Mouse (Mus musculus) brain, embryonic 14.5 days (tissue): ENCODE results near the gene Plxdc1.

ENCODE experiments used
- CTCF ChIP-seq: fragments of 200-500 bp; IDR thresholded peaks from 2 replicates; pipeline ENCODE4 v1.5.1; 2012; ENCODE audit warnings: inconsistent platforms, mild to moderate bottlenecking, moderate library complexity, borderline replicate concordance; ENCODE audit not compliant: insufficient read depth, insufficient read length; ENCODE audit errors: extremely low read depth
- POLR2A ChIP-seq: fragments of 200-500 bp; IDR thresholded peaks from 2 replicates; pipeline ENCODE4 v1.6.1; 2012; ENCODE audit warnings: mild to moderate bottlenecking, inconsistent platforms, borderline replicate concordance; ENCODE audit not compliant: poor library complexity, insufficient read depth, insufficient read length, severe bottlenecking; ENCODE audit errors: extremely low read depth

DNA sequence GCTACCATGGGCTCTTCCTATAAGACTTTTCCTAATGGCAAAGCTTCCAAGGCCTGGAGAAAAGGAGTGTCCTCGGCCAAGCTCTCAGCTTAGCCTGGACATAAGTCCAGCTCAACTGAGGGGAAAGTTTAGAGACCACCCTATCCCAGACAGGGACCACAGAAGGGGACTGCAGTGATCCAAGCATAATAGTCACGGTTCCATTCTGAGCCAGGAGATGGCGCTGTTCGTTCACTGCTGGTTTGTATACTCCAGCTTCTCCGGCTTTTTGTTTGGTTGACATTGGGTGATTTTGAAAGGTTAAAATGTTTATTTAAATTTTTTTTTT is 45.2 kb upstream of the Plxdc1 start:
- TF ChIP-seq CTCF (peak; percentile 86; the same call in 1 of the 2 replicates), POLR2A (no peak)
